Mouse (Mus musculus): ENCODE measurements around the gene Zfp366. TPM values are rescaled to one million over a fixed set of nuclear protein-coding genes. Genes with fewer than 3 reads are reported as not detected.
"Not testable (repeated sequence)": the region's sequence is repeated elsewhere in the genome, so short reads cannot be mapped to it uniquely, and the experiment has no call there.

The Zfp366 gene
- polyA plus RNA-seq, 1 experiment from 2014 or later: 0.77 TPM

GRCm38 (mm10) chr13:99163521-99164359, 20.9 kb upstream of the Zfp366 start:
- 55% methylated on average over 10 of the region's 10 CpGs for WGBS

GRCm38 (mm10) chr13:99164360-99164759, 20.3 kb upstream of the Zfp366 start:
- no peaks in the 10 kb centered on the region for H3K9me3 ChIP-seq
- H3K9ac ChIP-seq: no peak overlapping the region
- 0 out of 2 replicates have a peak, but pooled peaks cover 11% of the 10 kb centered on the region for H3K4me1 ChIP-seq (replicated peaks)
- no peak for ATAC-seq (ENCODE audit: low FRiP score, low read depth)
- 74% methylated on average over 2 of the region's 2 CpGs for whole genome bisulfite sequencing
- H3K27ac ChIP-seq (replicated peaks): 0 out of 2 replicates have a peak overlapping the region, but pooled peaks have one; percentile 50
- no peak overlapping the region for H3K4me2 ChIP-seq
- H3K4me3 ChIP-seq: no peak overlapping the region
- no peaks in the 10 kb centered on the region for H3K36me3 ChIP-seq
- no peaks in the 10 kb centered on the region for H3K27me3 ChIP-seq

More at GRCm38 (mm10) chr13:99163521-99164359, 20.9 kb upstream of the Zfp366 start:
- no peak for ATAC-seq (ENCODE audit: low FRiP score, low read depth)
- H3K4me3 ChIP-seq: no peak overlapping the region
- no peak overlapping the region for H3K9ac ChIP-seq
- H3K4me1 ChIP-seq (replicated peaks): 0 out of 2 replicates have a peak, but pooled peaks cover 11% of the 10 kb centered on the region
- H3K27me3 ChIP-seq: no peaks in the 10 kb centered on the region
- no peaks in the 10 kb centered on the region for H3K9me3 ChIP-seq
- H3K27ac ChIP-seq (replicated peaks): peak overlapping the region; percentile 50
- no peaks in the 10 kb centered on the region for H3K36me3 ChIP-seq
- H3K4me2 ChIP-seq: no peak overlapping the region

- 84% methylated on average over 6 of the region's 6 CpGs for WGBS
- Histone ChIP-seq H3K4me1 (replicated peaks) (no peaks in the 10 kb centered on the region), H3K36me3 (no peaks in the 10 kb centered on the region), H3K27ac (replicated peaks) (no peak overlapping the region), H3K9me3 (no peaks in the 10 kb centered on the region), H3K27me3 (no peaks in the 10 kb centered on the region), H3K4me2 (no peak overlapping the region), H3K4me3 (no peak overlapping the region), H3K9ac (no peak overlapping the region)
- no peak for ATAC-seq (ENCODE audit: low FRiP score, low read depth)
Measured at GRCm38 (mm10) chr13:99169401-99169800, 15.2 kb upstream of the Zfp366 start.

GRCm38 (mm10) chr13:99170337-99170736, 14.3 kb upstream of the Zfp366 start:
- WGBS: 44% methylated on average over 2 of the region's 2 CpGs
- ATAC-seq (ENCODE audit: low FRiP score, low read depth): no peak
- Histone ChIP-seq H3K4me2 (no peak overlapping the region), H3K36me3 (no peaks in the 10 kb centered on the region), H3K4me3 (no peak overlapping the region), H3K9me3 (no peaks in the 10 kb centered on the region), H3K27me3 (no peaks in the 10 kb centered on the region), H3K9ac (no peak overlapping the region), H3K27ac (replicated peaks) (no peak overlapping the region), H3K4me1 (replicated peaks) (no peaks in the 10 kb centered on the region)

GRCm38 (mm10) chr13:99173849-99174248, 10.8 kb upstream of the Zfp366 start:
- Histone ChIP-seq H3K9me3 (no peaks in the 10 kb centered on the region), H3K27me3 (no peaks in the 10 kb centered on the region), H3K36me3 (no peaks in the 10 kb centered on the region), H3K4me1 (replicated peaks) (no peaks in the 10 kb centered on the region), H3K4me2 (no peak overlapping the region), H3K27ac (replicated peaks) (no peak overlapping the region), H3K4me3 (no peak overlapping the region), H3K9ac (no peak overlapping the region)
- 34% methylated on average over 4 of the region's 4 CpGs for WGBS
- 0 out of 2 replicates have a peak, but pooled peaks have one; percentile 27 for ATAC-seq (ENCODE audit: low FRiP score, low read depth)

- 87% methylated on average over 3 of the region's 3 CpGs for WGBS
- 0 out of 2 replicates have a peak, but pooled peaks have one; percentile 15 for ATAC-seq (ENCODE audit: low FRiP score, low read depth)
- H3K27ac ChIP-seq (replicated peaks); H3K9me3 ChIP-seq; H3K36me3 ChIP-seq; H3K27me3 ChIP-seq; H3K4me3 ChIP-seq; H3K4me2 ChIP-seq; H3K9ac ChIP-seq; H3K4me1 ChIP-seq (replicated peaks): not testable (repeated sequence)
Measured at GRCm38 (mm10) chr13:99182828-99183227, 1.8 kb upstream of the Zfp366 start.

- H3K27me3 ChIP-seq: no peaks in the 10 kb centered on the region
- no peak for ATAC-seq (ENCODE audit: low FRiP score, low read depth)
- H3K9me3 ChIP-seq: no peaks in the 10 kb centered on the region
- no peak overlapping the region for H3K27ac ChIP-seq (replicated peaks)
- H3K36me3 ChIP-seq: no peaks in the 10 kb centered on the region
- no peak overlapping the region for H3K9ac ChIP-seq
- 82% methylated on average over 3 of the region's 3 CpGs for WGBS
- H3K4me1 ChIP-seq (replicated peaks): 0 out of 2 replicates have a peak, but pooled peaks cover 3% of the 10 kb centered on the region
- H3K4me2 ChIP-seq: no peak overlapping the region
- H3K4me3 ChIP-seq: no peak overlapping the region
Measured at GRCm38 (mm10) chr13:99183257-99183895, 1.2 kb upstream of the Zfp366 start.

- no peak for ATAC-seq (ENCODE audit: low FRiP score, low read depth)
- Histone ChIP-seq H3K4me3 (no peak overlapping the region), H3K9me3 (no peaks in the 10 kb centered on the region), H3K4me1 (replicated peaks) (peaks cover 14% of the 10 kb centered on the region), H3K9ac (no peak overlapping the region), H3K27ac (replicated peaks) (no peak overlapping the region), H3K27me3 (no peaks in the 10 kb centered on the region), H3K4me2 (no peak overlapping the region), H3K36me3 (no peaks in the 10 kb centered on the region)
- WGBS: 70% methylated on average over 10 of the region's 10 CpGs
Measured at GRCm38 (mm10) chr13:99185573-99185972, 950 bp downstream of the Zfp366 start.

GRCm38 (mm10) chr13:99186138-99186853, 1.7 kb downstream of the Zfp366 start:
- peak overlapping the region; percentile 5 for H3K4me3 ChIP-seq
- no peaks in the 10 kb centered on the region for H3K36me3 ChIP-seq
- no peak overlapping the region for H3K27ac ChIP-seq (replicated peaks)
- H3K4me1 ChIP-seq (replicated peaks): peaks cover 14% of the 10 kb centered on the region
- H3K9ac ChIP-seq: no peak overlapping the region
- WGBS: 90% methylated on average over 10 of the region's 10 CpGs
- H3K27me3 ChIP-seq: no peaks in the 10 kb centered on the region
- no peak overlapping the region for H3K4me2 ChIP-seq
- no peak for ATAC-seq (ENCODE audit: low FRiP score, low read depth)
- H3K9me3 ChIP-seq: no peaks in the 10 kb centered on the region

- no peak for ATAC-seq (ENCODE audit: low FRiP score, low read depth)
- Histone ChIP-seq H3K27me3 (no peaks in the 10 kb centered on the region), H3K27ac (replicated peaks) (no peak overlapping the region), H3K36me3 (no peaks in the 10 kb centered on the region), H3K4me1 (replicated peaks) (peaks cover 14% of the 10 kb centered on the region), H3K9me3 (no peaks in the 10 kb centered on the region), H3K4me3 (no peak overlapping the region), H3K9ac (no peak overlapping the region), H3K4me2 (no peak overlapping the region)
- WGBS: 85% methylated on average over 7 of the region's 7 CpGs
Measured at GRCm38 (mm10) chr13:99186859-99187258, 2.2 kb downstream of the Zfp366 start.

- no peaks in the 10 kb centered on the region for H3K27me3 ChIP-seq
- H3K9me3 ChIP-seq: no peaks in the 10 kb centered on the region
- no peak for ATAC-seq (ENCODE audit: low FRiP score, low read depth)
- peaks cover 14% of the 10 kb centered on the region for H3K4me1 ChIP-seq (replicated peaks)
- WGBS: 89% methylated on average over 11 of the region's 11 CpGs
- H3K36me3 ChIP-seq: no peaks in the 10 kb centered on the region
- H3K27ac ChIP-seq (replicated peaks): no peak overlapping the region
- H3K4me3 ChIP-seq: no peak overlapping the region
- no peak overlapping the region for H3K4me2 ChIP-seq
- no peak overlapping the region for H3K9ac ChIP-seq
Measured at GRCm38 (mm10) chr13:99187456-99187855, 2.8 kb downstream of the Zfp366 start.

GRCm38 (mm10) chr13:99188625-99189024, 4.0 kb downstream of the Zfp366 start:
- Histone ChIP-seq H3K9me3 (no peaks in the 10 kb centered on the region), H3K4me1 (replicated peaks) (peaks cover 14% of the 10 kb centered on the region), H3K4me3 (no peak overlapping the region), H3K4me2 (no peak overlapping the region), H3K27ac (replicated peaks) (no peak overlapping the region), H3K27me3 (no peaks in the 10 kb centered on the region), H3K36me3 (no peaks in the 10 kb centered on the region), H3K9ac (no peak overlapping the region)
- WGBS: 41% methylated on average over 8 of the region's 8 CpGs
- 0 out of 2 replicates have a peak, but pooled peaks have one; percentile 49 for ATAC-seq (ENCODE audit: low FRiP score, low read depth)

Measured in hindbrain, embryonic 15.5 days (tissue).